Mouse (Mus musculus): ENCODE measurements around the gene Trib3.
"Not testable (repeated sequence)": the region's sequence is repeated elsewhere in the genome, so short reads cannot be mapped to it uniquely, and the experiment has no call there.

Trib3 gene

DNA sequence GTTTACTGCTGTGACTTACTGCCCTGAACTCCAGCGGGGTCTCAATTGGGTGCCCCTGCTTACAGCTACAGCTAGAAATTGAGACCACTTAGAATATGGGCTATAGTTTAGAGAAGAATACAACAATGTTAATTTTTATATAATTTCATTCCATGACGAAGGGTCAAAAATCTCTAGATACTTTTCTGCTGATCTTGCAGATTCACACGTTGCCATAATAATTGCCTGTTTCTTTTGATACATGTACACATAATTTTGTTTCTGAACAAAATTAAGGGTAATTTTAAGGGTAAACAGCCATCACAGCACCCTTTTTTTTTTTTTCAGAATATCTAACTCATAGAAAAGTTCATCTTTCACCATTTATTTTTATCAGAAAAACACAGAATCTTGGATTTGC, 36.6 kb downstream of the Trib3 start:
- DNase-seq (ENCODE audit: low read depth) = no peak

- DNase-seq (ENCODE audit: low read depth) = no peak
Observed at GRCm38 (mm10) chr2:152305480-152305879, 38.4 kb downstream of the Trib3 start.

DNA sequence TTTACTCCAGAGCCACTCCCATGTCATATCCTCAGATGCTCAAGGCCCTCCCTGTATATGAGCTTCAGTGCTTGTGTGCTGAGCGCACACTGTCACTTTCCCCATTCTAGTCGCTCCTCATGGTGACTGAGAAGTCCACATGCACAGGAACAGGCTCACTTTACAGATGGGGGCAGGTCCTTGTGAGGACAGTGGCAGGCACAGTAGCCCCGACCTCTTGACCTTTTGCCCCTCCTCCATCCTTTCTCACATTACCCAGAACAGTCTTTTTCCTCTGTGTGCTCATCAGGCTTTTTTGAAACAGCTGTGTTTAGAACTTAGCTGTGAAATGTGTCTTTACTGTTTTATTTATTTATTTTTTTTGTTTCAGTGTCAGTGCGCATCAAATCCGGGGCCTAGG, 40.1 kb downstream of the Trib3 start:
- no peak for DNase-seq (ENCODE audit: low read depth)

GRCm38 (mm10) chr2:152302862-152303261, 41.0 kb downstream of the Trib3 start:
- no peak for DNase-seq (ENCODE audit: low read depth)

GRCm38 (mm10) chr2:152294541-152294940, 49.3 kb downstream of the Trib3 start:
- peak; percentile 46 for DNase-seq (ENCODE audit: low read depth)

DNA sequence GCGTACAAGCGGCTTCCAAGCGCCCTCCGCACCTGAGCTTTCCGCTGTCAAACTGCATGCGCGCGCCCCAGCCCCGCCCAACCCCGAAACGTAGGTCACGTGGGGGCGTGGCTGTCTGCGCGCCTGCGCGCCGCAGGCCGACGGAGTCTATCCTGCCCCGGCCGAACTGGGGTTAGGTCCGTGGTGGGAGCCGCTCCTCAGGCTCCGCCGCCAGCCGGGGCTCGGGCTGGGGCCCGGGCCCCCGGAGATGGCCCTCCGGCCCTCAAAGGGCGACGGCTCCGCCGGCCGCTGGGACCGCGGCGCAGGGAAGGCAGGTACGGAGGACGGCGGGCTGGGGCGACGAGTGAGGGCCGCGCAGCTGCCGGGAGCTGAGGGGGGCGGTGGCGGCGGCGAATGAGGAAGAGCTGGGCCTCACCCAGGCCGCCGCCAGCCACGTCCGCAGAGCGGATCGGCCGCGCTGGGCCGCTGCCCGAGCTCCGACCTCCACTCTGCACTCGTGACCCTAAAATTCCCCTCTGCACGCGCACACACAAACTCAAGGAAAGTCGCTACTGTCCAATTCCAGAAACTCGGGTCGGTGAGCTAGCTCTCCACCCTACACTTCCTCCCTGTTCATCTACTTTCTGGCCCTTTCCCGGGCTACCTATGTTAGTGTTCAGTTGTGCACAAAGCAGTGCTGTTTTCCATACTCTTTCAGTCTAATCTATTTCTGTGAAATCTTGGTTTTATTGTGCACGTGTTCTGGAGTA, 49.9 kb downstream of the Trib3 start, which contains the start of gene Tbc1d20:
Gene Tbc1d20 (plus strand): TSS at position 102 of the 749 bp plus-strand sequence.
- peak; percentile 89 for DNase-seq (ENCODE audit: low read depth)

- no peak for DNase-seq (ENCODE audit: low read depth)
Observed at GRCm38 (mm10) chr2:152293179-152293726, 50.6 kb downstream of the Trib3 start.

GRCm38 (mm10) chr2:152292475-152292874, 51.4 kb downstream of the Trib3 start:
- DNase-seq (ENCODE audit: low read depth) = no peak

GRCm38 (mm10) chr2:152289623-152290022, 54.2 kb downstream of the Trib3 start:
- not testable (repeated sequence) for DNase-seq (ENCODE audit: low read depth)

DNA sequence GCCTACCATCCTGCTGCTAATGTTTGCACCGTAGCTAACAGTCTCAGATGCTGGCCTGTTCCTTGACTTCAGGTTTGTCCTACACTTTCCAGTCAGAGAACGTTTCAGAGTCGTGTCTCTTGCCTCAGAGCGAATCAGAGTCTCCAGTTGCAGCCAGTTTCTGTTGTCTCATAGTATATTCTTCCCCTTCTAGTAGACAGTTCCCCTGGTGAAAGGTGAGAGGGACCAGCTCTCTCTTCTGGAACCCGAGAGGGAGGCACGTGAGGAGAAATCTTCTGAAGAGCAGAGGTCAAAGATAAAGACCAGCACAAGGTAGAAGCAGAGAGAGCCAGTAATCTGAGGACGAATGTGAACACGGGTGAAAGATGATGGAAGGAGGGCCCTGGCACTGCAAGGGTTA, 55.8 kb downstream of the Trib3 start:
- no peak for DNase-seq (ENCODE audit: low read depth)

DNA sequence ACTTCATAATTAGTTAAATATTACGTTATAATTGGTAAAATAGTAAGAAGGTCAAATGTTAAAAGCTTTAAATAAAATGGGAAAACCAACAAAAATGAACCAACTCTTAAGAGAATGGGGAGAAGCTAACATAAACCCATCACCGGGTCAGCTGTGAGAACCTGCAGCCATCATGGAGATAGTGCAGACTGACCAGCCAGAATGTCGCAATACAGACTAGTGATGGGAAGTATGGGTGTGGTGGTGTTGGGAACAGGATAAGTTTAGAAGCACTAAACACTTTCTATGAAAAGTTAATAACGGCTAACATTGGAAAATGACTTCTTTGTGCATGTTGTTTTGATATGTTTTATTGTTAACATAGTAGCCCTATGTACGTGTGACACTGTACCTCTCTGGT, 56.3 kb downstream of the Trib3 start:
- DNase-seq (ENCODE audit: low read depth) = no peak
